Mouse (Mus musculus) CD4-positive, CD25-positive, alpha-beta regulatory T cell, adult 4 months (primary cell): ENCODE data around the gene Rmi1. TPM values are rescaled to one million over a fixed set of nuclear protein-coding genes. Genes with fewer than 3 reads are reported as not detected.
"Not testable (repeated sequence)": the region's sequence is repeated elsewhere in the genome, so short reads cannot be mapped to it uniquely, and the experiment has no call there.

Source experiments
- ATAC-seq: one replicate; pipeline ENCODE4 v1.8.0; 2017
- polyA plus RNA-seq, 2 experiments: library from polyadenylated mRNA; unstranded; fragments of 100-300 nt; shearing (Covaris generic); gene quantifications; one replicate each; pipeline ENCODE4 v1.2.1; 2017

Gene Rmi1
- polyA plus RNA-seq: 10 to 100 TPM; 21.0 to 23.5 TPM

GRCm38 (mm10) chr13:58402003-58402743, at the start of gene Rmi1:
Gene Rmi1 (plus strand): TSS chr13:58402248.
- peak; percentile 85 for ATAC-seq

- no peak for ATAC-seq
Measured at GRCm38 (mm10) chr13:58352996-58353395, 49.1 kb upstream of the Rmi1 start.

- ATAC-seq: peak; percentile 97
Measured at GRCm38 (mm10) chr13:58358629-58359303, 43.3 kb upstream of the Rmi1 start, which contains the start of gene Kif27. Gene Kif27 (minus strand): TSS chr13:58359122.

- ATAC-seq: peak; percentile 44
Measured at GRCm38 (mm10) chr13:58359304-58359653, 42.8 kb upstream of the Rmi1 start.

GRCm38 (mm10) chr13:58364353-58365175, 37.5 kb upstream of the Rmi1 start:
- ATAC-seq: no peak

- ATAC-seq: not testable (repeated sequence)
Measured at GRCm38 (mm10) chr13:58365179-58365578, 36.9 kb upstream of the Rmi1 start.

- ATAC-seq: no peak
Measured at GRCm38 (mm10) chr13:58366373-58366772, 35.7 kb upstream of the Rmi1 start.

- no peak for ATAC-seq
Measured at GRCm38 (mm10) chr13:58367641-58368040, 34.4 kb upstream of the Rmi1 start.

- ATAC-seq: no peak
Measured at GRCm38 (mm10) chr13:58368835-58369234, 33.2 kb upstream of the Rmi1 start.

GRCm38 (mm10) chr13:58372278-58373152, 29.5 kb upstream of the Rmi1 start:
- no peak for ATAC-seq

GRCm38 (mm10) chr13:58373153-58373470, 28.9 kb upstream of the Rmi1 start:
- ATAC-seq: no peak

- no peak for ATAC-seq
Measured at GRCm38 (mm10) chr13:58384371-58384770, 17.7 kb upstream of the Rmi1 start.

- ATAC-seq: peak; percentile 46
Measured at GRCm38 (mm10) chr13:58384779-58385546, 17.1 kb upstream of the Rmi1 start, which contains the start of gene 2210016F16Rik. Gene 2210016F16Rik (minus strand): TSS chr13:58385225.

- ATAC-seq: peak; percentile 0
Measured at GRCm38 (mm10) chr13:58385547-58385920, 16.5 kb upstream of the Rmi1 start.

- peak; percentile 82 for ATAC-seq
Measured at GRCm38 (mm10) chr13:58387948-58388347, 14.1 kb upstream of the Rmi1 start.

- ATAC-seq: no peak
Measured at GRCm38 (mm10) chr13:58388379-58388778, 13.7 kb upstream of the Rmi1 start.

- ATAC-seq: no peak
Measured at GRCm38 (mm10) chr13:58389324-58389951, 12.6 kb upstream of the Rmi1 start.

GRCm38 (mm10) chr13:58394392-58394791, 7.7 kb upstream of the Rmi1 start:
- not testable (repeated sequence) for ATAC-seq

GRCm38 (mm10) chr13:58397651-58398050, 4.4 kb upstream of the Rmi1 start:
- ATAC-seq: no peak

GRCm38 (mm10) chr13:58400576-58400975, 1.5 kb upstream of the Rmi1 start:
- ATAC-seq: no peak
